Mouse (Mus musculus) forebrain, embryonic 12.5 days (tissue): Measurements from ENCODE around the gene Sdsl. TPM values are rescaled to one million over a fixed set of nuclear protein-coding genes. Genes with fewer than 3 reads are reported as not detected.

ENCODE experiments used
- ATAC-seq: fragments of 200-750 bp; cut with Nextera tagmentation; 2 replicates; pipeline ENCODE4 v1.8.0; 2017; ENCODE audit warnings: moderate TSS enrichment; ENCODE audit not compliant: low FRiP score
- H3K27ac ChIP-seq: fragments of 300-500 bp; sonication (generic); 2 replicates; pipeline ENCODE4 v1.5.1; 2016; ENCODE audit warnings: mild to moderate bottlenecking
- H3K27me3 ChIP-seq: fragments of 300-500 bp; sonication (generic); 2 replicates; pipeline ENCODE4 v1.6.1; 2016; ENCODE audit warnings: mild to moderate bottlenecking
- H3K36me3 ChIP-seq: fragments of 300-500 bp; sonication (generic); replicated peaks from 2 replicates; pipeline ENCODE4 v1.6.1; 2016; ENCODE audit warnings: mild to moderate bottlenecking
- H3K4me1 ChIP-seq: fragments of 300-500 bp; sonication (generic); 2 replicates; pipeline ENCODE4 v1.6.1; 2016
- H3K4me2 ChIP-seq: fragments of 300-500 bp; sonication (generic); 2 replicates; pipeline ENCODE4 v1.6.1; 2016; ENCODE audit warnings: mild to moderate bottlenecking, moderate library complexity
- H3K4me3 ChIP-seq: fragments of 300-500 bp; sonication (generic); replicated peaks from 2 replicates; pipeline ENCODE4 v1.5.1; 2016; ENCODE audit warnings: mild to moderate bottlenecking
- H3K9ac ChIP-seq: fragments of 300-500 bp; sonication (generic); 2 replicates; pipeline ENCODE4 v1.6.1; 2016; ENCODE audit warnings: mild to moderate bottlenecking
- H3K9me3 ChIP-seq: fragments of 300-500 bp; sonication (generic); 2 replicates; pipeline ENCODE4 v1.6.1; 2016
- WGBS: fragments of 180-500 bp; shearing (Covaris S2); methylation state at CpG from one replicate; pipeline ENCODE4 v1.1.7; 2016; 5-methylcytosine and 5-hydroxymethylcytosine counted together
- polyA plus RNA-seq: library from polyadenylated mRNA; unstranded; fragments of >200 nt; fragmentation: Nextera tagmentation; extraction: Ambion mirVana; gene quantifications from 2 replicates; pipeline ENCODE4 v1.2.1, GENCODE M21; 2016

Sdsl gene
- polyA plus RNA-seq, 1 experiment from 2014 or later, result 4.5 TPM

GRCm38 (mm10) chr5:120465860-120466259 lies 6.8 kb downstream of the Sdsl start:
- no peak overlapping the region for H3K4me2 ChIP-seq
- H3K27me3 ChIP-seq, result peaks cover 18% of the 10 kb centered on the region; the same call in 1 of the 2 replicates
- no peak overlapping the region for H3K27ac ChIP-seq
- peaks cover 2% of the 10 kb centered on the region; the same call in 1 of the 2 replicates for H3K4me1 ChIP-seq
- H3K9ac ChIP-seq, result no peak overlapping the region
- no peak for ATAC-seq
- no peaks in the 10 kb centered on the region for H3K9me3 ChIP-seq
- H3K4me3 ChIP-seq, result no peak overlapping the region
- 87% methylated on average over 6 of the region's 6 CpGs for WGBS
- no peaks in the 10 kb centered on the region for H3K36me3 ChIP-seq

- H3K4me2 ChIP-seq, result no peak overlapping the region
- peaks cover 2% of the 10 kb centered on the region; the same call in 1 of the 2 replicates for H3K4me1 ChIP-seq
- H3K9ac ChIP-seq, result no peak overlapping the region
- ATAC-seq, result no peak
- 42% methylated on average over 5 of the region's 5 CpGs for WGBS
- no peaks in the 10 kb centered on the region for H3K9me3 ChIP-seq
- no peak overlapping the region for H3K4me3 ChIP-seq
- no peaks in the 10 kb centered on the region for H3K36me3 ChIP-seq
- H3K27me3 ChIP-seq, result peaks cover 21% of the 10 kb centered on the region
- H3K27ac ChIP-seq, result no peak overlapping the region
These were observed 7.5 kb downstream of the Sdsl start for GRCm38 (mm10) chr5:120465062-120465461.

- Histone ChIP-seq H3K4me1 (peaks cover 2% of the 10 kb centered on the region; the same call in 1 of the 2 replicates), H3K27me3 (peaks cover 21% of the 10 kb centered on the region), H3K9me3 (no peaks in the 10 kb centered on the region), H3K4me3 (no peak overlapping the region), H3K9ac (no peak overlapping the region), H3K4me2 (no peak overlapping the region), H3K36me3 (no peaks in the 10 kb centered on the region), H3K27ac (no peak overlapping the region)
- WGBS, result 81% methylated on average over 4 of the region's 4 CpGs
- no peak for ATAC-seq
These were observed 8.3 kb downstream of the Sdsl start for GRCm38 (mm10) chr5:120464321-120464720.

- H3K4me3 ChIP-seq, result no peak overlapping the region
- no peak overlapping the region for H3K9ac ChIP-seq
- H3K4me1 ChIP-seq, result peaks cover 2% of the 10 kb centered on the region; the same call in 1 of the 2 replicates
- H3K36me3 ChIP-seq, result no peaks in the 10 kb centered on the region
- 80% methylated on average over 15 of the region's 15 CpGs for WGBS
- no peaks in the 10 kb centered on the region for H3K9me3 ChIP-seq
- ATAC-seq, result no peak
- H3K4me2 ChIP-seq, result no peak overlapping the region
- H3K27me3 ChIP-seq, result peaks cover 26% of the 10 kb centered on the region
- H3K27ac ChIP-seq, result no peak overlapping the region
These were observed 10.7 kb downstream of the Sdsl start for GRCm38 (mm10) chr5:120461902-120462301.

- 83% methylated on average over 10 of the region's 10 CpGs for WGBS
These were observed 13.5 kb downstream of the Sdsl start for GRCm38 (mm10) chr5:120459133-120459532.

GRCm38 (mm10) chr5:120457628-120458027 lies 15.0 kb downstream of the Sdsl start:
- H3K27ac ChIP-seq, result no peak overlapping the region
- no peaks in the 10 kb centered on the region for H3K36me3 ChIP-seq
- H3K4me1 ChIP-seq, result no peaks in the 10 kb centered on the region; the same call in 1 of the 2 replicates
- H3K27me3 ChIP-seq, result peaks cover 37% of the 10 kb centered on the region
- no peak overlapping the region for H3K4me3 ChIP-seq
- H3K4me2 ChIP-seq, result no peak overlapping the region
- no peak overlapping the region for H3K9ac ChIP-seq
- 0 out of 2 replicates have a peak, but pooled peaks have one; percentile 31 for ATAC-seq
- H3K9me3 ChIP-seq, result no peaks in the 10 kb centered on the region
- WGBS, result 4% methylated on average over 9 of the region's 9 CpGs

More at GRCm38 (mm10) chr5:120459133-120459532, 13.5 kb downstream of the Sdsl start:
- Histone ChIP-seq H3K36me3 (no peaks in the 10 kb centered on the region), H3K27me3 (peaks cover 42% of the 10 kb centered on the region), H3K4me1 (no peaks in the 10 kb centered on the region; the same call in 1 of the 2 replicates), H3K27ac (no peak overlapping the region), H3K9me3 (no peaks in the 10 kb centered on the region), H3K4me3 (no peak overlapping the region), H3K9ac (no peak overlapping the region), H3K4me2 (no peak overlapping the region)
- no peak for ATAC-seq

- peaks cover 36% of the 10 kb centered on the region for H3K27me3 ChIP-seq
- H3K4me1 ChIP-seq, result no peaks in the 10 kb centered on the region; the same call in 1 of the 2 replicates
- 45% methylated on average over 7 of the region's 7 CpGs for WGBS
- H3K9me3 ChIP-seq, result no peaks in the 10 kb centered on the region
- H3K4me2 ChIP-seq, result no peak overlapping the region
- H3K4me3 ChIP-seq, result no peak overlapping the region
- no peak for ATAC-seq
- no peaks in the 10 kb centered on the region for H3K36me3 ChIP-seq
- no peak overlapping the region for H3K9ac ChIP-seq
- no peak overlapping the region for H3K27ac ChIP-seq
These were observed 15.6 kb downstream of the Sdsl start for GRCm38 (mm10) chr5:120456841-120457554.

GRCm38 (mm10) chr5:120456253-120456652 lies 16.4 kb downstream of the Sdsl start:
- H3K27ac ChIP-seq, result no peak overlapping the region
- no peaks in the 10 kb centered on the region for H3K36me3 ChIP-seq
- H3K9ac ChIP-seq, result no peak overlapping the region
- H3K4me1 ChIP-seq, result no peaks in the 10 kb centered on the region; the same call in 1 of the 2 replicates
- no peak overlapping the region for H3K4me2 ChIP-seq
- peaks cover 29% of the 10 kb centered on the region for H3K27me3 ChIP-seq
- H3K9me3 ChIP-seq, result no peaks in the 10 kb centered on the region
- WGBS, result 71% methylated on average over 1 of the region's 1 CpGs
- ATAC-seq, result no peak
- H3K4me3 ChIP-seq, result no peak overlapping the region

- Histone ChIP-seq H3K9ac (no peak overlapping the region), H3K27ac (no peak overlapping the region), H3K27me3 (peaks cover 24% of the 10 kb centered on the region), H3K4me3 (no peak overlapping the region), H3K36me3 (no peaks in the 10 kb centered on the region), H3K9me3 (no peaks in the 10 kb centered on the region), H3K4me1 (no peaks in the 10 kb centered on the region; the same call in 1 of the 2 replicates), H3K4me2 (no peak overlapping the region)
- no peak for ATAC-seq
- 83% methylated on average over 14 of the region's 14 CpGs for WGBS
These were observed 17.8 kb downstream of the Sdsl start for GRCm38 (mm10) chr5:120454756-120455337.

- Histone ChIP-seq H3K4me1 (no peaks in the 10 kb centered on the region), H3K36me3 (no peaks in the 10 kb centered on the region), H3K9ac (no peak overlapping the region), H3K4me3 (no peak overlapping the region), H3K27me3 (peaks cover 22% of the 10 kb centered on the region; the same call in 1 of the 2 replicates), H3K4me2 (no peak overlapping the region), H3K9me3 (no peaks in the 10 kb centered on the region), H3K27ac (no peak overlapping the region)
- WGBS, result 55% methylated on average over 13 of the region's 13 CpGs
- no peak for ATAC-seq
These were observed 25.3 kb downstream of the Sdsl start for GRCm38 (mm10) chr5:120447305-120447704.

GRCm38 (mm10) chr5:120440733-120441132 lies 31.9 kb downstream of the Sdsl start:
- peak overlapping the region; percentile 88; the same call in 1 of the 2 replicates for H3K27ac ChIP-seq
- H3K27me3 ChIP-seq, result peaks cover 59% of the 10 kb centered on the region
- H3K36me3 ChIP-seq, result no peaks in the 10 kb centered on the region
- H3K4me1 ChIP-seq, result peaks cover 45% of the 10 kb centered on the region
- H3K9ac ChIP-seq, result no peak overlapping the region
- peak overlapping the region; percentile 37 for H3K4me3 ChIP-seq
- 7% methylated on average over 13 of the region's 14 CpGs for WGBS
- ATAC-seq, result peak; percentile 54
- H3K4me2 ChIP-seq, result peak overlapping the region; percentile 74
- H3K9me3 ChIP-seq, result no peaks in the 10 kb centered on the region

GRCm38 (mm10) chr5:120439887-120440670 lies 32.5 kb downstream of the Sdsl start:
- no peak for ATAC-seq
- Histone ChIP-seq H3K9me3 (no peaks in the 10 kb centered on the region), H3K4me2 (peak overlapping the region; percentile 74), H3K36me3 (no peaks in the 10 kb centered on the region), H3K4me1 (peaks cover 51% of the 10 kb centered on the region), H3K27ac (peak overlapping the region; percentile 88), H3K9ac (peak overlapping the region; percentile 61), H3K4me3 (peak overlapping the region; percentile 37), H3K27me3 (peaks cover 59% of the 10 kb centered on the region)
- 9% methylated on average over 61 of the region's 61 CpGs for WGBS
